16 mouse cellular contexts compared by ENCODE assay signal in the genomic region with DNA sequence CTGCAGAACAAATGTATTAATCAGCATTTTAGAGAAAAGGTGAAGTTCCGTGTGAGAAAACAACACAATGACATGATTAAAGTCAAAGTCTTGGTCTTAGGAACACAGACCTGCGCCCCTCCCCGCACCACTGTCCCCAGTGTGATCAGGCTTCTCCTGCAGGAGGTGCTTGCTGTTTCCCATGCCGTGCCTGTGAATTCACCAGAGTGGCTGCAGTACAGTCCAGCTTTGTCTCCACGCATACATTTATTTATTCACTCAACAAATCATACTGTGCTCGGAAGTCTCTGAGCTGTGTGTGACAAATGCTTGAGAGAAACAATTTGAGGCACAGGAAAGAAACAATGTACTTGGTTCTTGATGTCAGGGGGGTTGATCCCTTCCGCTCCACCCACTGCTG. TPM values are rescaled to one million over a fixed set of nuclear protein-coding genes. Genes with fewer than 3 reads are reported as not detected.
DNase-seq lines count a peak whose midpoint lies in the region; ATAC-seq lines count a peak whose summit lies in the region.
"Had no signal": no experiment of that assay in that cellular context is flagged by ENCODE, and none has a peak within 500 bp of the region (broad histone marks: within the 10 kb centered on the region; RNA-seq: fewer than 3 reads in every experiment).

No protein-coding gene starts in this region.

- peaks cover 11% of the 10 kb centered on the region for H3K4me1 ChIP-seq in heart, embryonic 13.5 days
- no peaks in the 10 kb centered on the region for H3K4me1 ChIP-seq in midbrain, embryonic 14.5 days (ENCODE audit: control insufficient read depth, insufficient read depth, low read length)
- H3K4me1 ChIP-seq in midbrain, embryonic 11.5 days (ENCODE audit: control insufficient read depth, insufficient read depth, low read length): peaks cover 2% of the 10 kb centered on the region
- peaks cover 7% of the 10 kb centered on the region; the same call in 1 of the 2 replicates for H3K4me1 ChIP-seq in neural tube, embryonic 15.5 days
- H3K4me1 ChIP-seq: forebrain, embryonic 15.5 days; limb, embryonic 10.5 days had no signal

- peak overlapping the region; percentile 64 for H3K4me2 ChIP-seq in heart, embryonic 13.5 days
- 0 out of 2 replicates have a peak overlapping the region, but pooled peaks have one; percentile 8 for H3K4me2 ChIP-seq in midbrain, embryonic 14.5 days (ENCODE audit: low read length)
- no peak overlapping the region for H3K4me2 ChIP-seq in midbrain, embryonic 11.5 days
- peak overlapping the region; percentile 30 for H3K4me2 ChIP-seq in neural tube, embryonic 15.5 days
- H3K4me2 ChIP-seq: forebrain, embryonic 15.5 days; liver, embryonic 11.5 days had no signal

- no peaks in the 10 kb centered on the region for H3K27me3 ChIP-seq in heart, embryonic 13.5 days (replicated peaks)
- no peaks in the 10 kb centered on the region for H3K27me3 ChIP-seq in midbrain, embryonic 14.5 days (ENCODE audit: control insufficient read depth, insufficient read depth, low read length)
- H3K27me3 ChIP-seq in midbrain, embryonic 11.5 days (ENCODE audit: control insufficient read depth, insufficient read depth, low read length): no peaks in the 10 kb centered on the region
- H3K27me3 ChIP-seq in neural tube, embryonic 15.5 days (replicated peaks): no peaks in the 10 kb centered on the region
- H3K27me3 ChIP-seq: forebrain, embryonic 15.5 days had no signal

- no peak overlapping the region for H3K27ac ChIP-seq in heart, embryonic 13.5 days (replicated peaks)
- H3K27ac ChIP-seq in midbrain, embryonic 14.5 days (replicated peaks; ENCODE audit: low read depth, low read length): no peak overlapping the region
- no peak overlapping the region for H3K27ac ChIP-seq in midbrain, embryonic 11.5 days (ENCODE audit: low read depth, low read length)
- H3K27ac ChIP-seq in neural tube, embryonic 15.5 days (replicated peaks): no peak overlapping the region
- H3K27ac ChIP-seq: forebrain, embryonic 15.5 days; layer of hippocampus, adult 2 months; limb, embryonic 10.5 days had no signal

- DNase-seq in embryo, embryonic 10.5 days (ENCODE audit: low spot score): peak; percentile 11
- DNase-seq in embryo, embryonic 10 days (ENCODE audit: low spot score): no peak
- no peak for DNase-seq in heart, adult 9 months (ENCODE audit: low spot score in 2 of 2)
- peak; percentile 14 for DNase-seq in midbrain, embryonic 14.5 days
- no peak for DNase-seq in midbrain, embryonic 11.5 days (ENCODE audit: low spot score, missing footprints)
- no peak for DNase-seq in B cell, adult 2 months
- DNase-seq: adrenal gland, adult 2 months; cerebellum, adult 9-11 months; thymus, postnatal 36 days had no signal

- H3K9me3 ChIP-seq in heart, embryonic 13.5 days: no peaks in the 10 kb centered on the region
- H3K9me3 ChIP-seq in midbrain, embryonic 14.5 days (ENCODE audit: control insufficient read depth, low read length): no peaks in the 10 kb centered on the region
- H3K9me3 ChIP-seq in midbrain, embryonic 11.5 days (ENCODE audit: control insufficient read depth, low read length): no peaks in the 10 kb centered on the region
- no peaks in the 10 kb centered on the region for H3K9me3 ChIP-seq in neural tube, embryonic 15.5 days (replicated peaks)
- H3K9me3 ChIP-seq: forebrain, embryonic 15.5 days; limb, embryonic 10.5 days had no signal

- no peak for ATAC-seq in heart, embryonic 13.5 days (ENCODE audit: extremely low read depth, insufficient number of reproducible peaks, low FRiP score, low TSS enrichment)
- ATAC-seq in midbrain, embryonic 14.5 days (ENCODE audit: low FRiP score, low TSS enrichment): no peak
- no peak for ATAC-seq in midbrain, embryonic 11.5 days (ENCODE audit: low FRiP score)
- peak; percentile 55; the same call in 1 of the 2 replicates for ATAC-seq in neural tube, embryonic 15.5 days (ENCODE audit: low FRiP score)
- ATAC-seq: forebrain, embryonic 15.5 days; intestine, postnatal 0 days had no signal

- H3K9ac ChIP-seq in heart, embryonic 13.5 days: peak overlapping the region; percentile 61
- H3K9ac ChIP-seq in midbrain, embryonic 14.5 days (replicated peaks; ENCODE audit: low read length): no peak overlapping the region
- no peak overlapping the region; the same call in 1 of the 2 replicates for H3K9ac ChIP-seq in midbrain, embryonic 11.5 days (ENCODE audit: low read length)
- no peak overlapping the region for H3K9ac ChIP-seq in neural tube, embryonic 15.5 days (replicated peaks)
- H3K9ac ChIP-seq: forebrain, embryonic 15.5 days had no signal

- H3K36me3 ChIP-seq in heart, embryonic 13.5 days: no peaks in the 10 kb centered on the region
- no peaks in the 10 kb centered on the region for H3K36me3 ChIP-seq in midbrain, embryonic 14.5 days (ENCODE audit: control insufficient read depth, insufficient read depth, low read length)
- no peaks in the 10 kb centered on the region for H3K36me3 ChIP-seq in midbrain, embryonic 11.5 days (ENCODE audit: control insufficient read depth, insufficient read depth, low read length)
- H3K36me3 ChIP-seq in neural tube, embryonic 15.5 days: no peaks in the 10 kb centered on the region
- H3K36me3 ChIP-seq: forebrain, embryonic 15.5 days; limb, embryonic 10.5 days had no signal

- 29% methylated on average over 7 of the region's 7 CpGs for WGBS in heart, embryonic 13.5 days
- 22% methylated on average over 7 of the region's 7 CpGs for WGBS in midbrain, embryonic 14.5 days
- 22% methylated on average over 7 of the region's 7 CpGs for WGBS in midbrain, embryonic 11.5 days
- 24% methylated on average over 7 of the region's 7 CpGs for WGBS in neural tube, embryonic 15.5 days

- peak overlapping the region; percentile 30 for H3K4me3 ChIP-seq in heart, embryonic 13.5 days
- H3K4me3 ChIP-seq in midbrain, embryonic 14.5 days (replicated peaks; ENCODE audit: low read depth, low read length): no peak overlapping the region
- H3K4me3 ChIP-seq in midbrain, embryonic 11.5 days (ENCODE audit: low read depth, low read length): no peak overlapping the region
- H3K4me3 ChIP-seq in neural tube, embryonic 15.5 days (replicated peaks): no peak overlapping the region
- H3K4me3 ChIP-seq: forebrain, embryonic 15.5 days; layer of hippocampus, adult 2 months; limb, embryonic 10.5 days had no signal

RNA-seq across cellular contexts. Expression of a gene that starts 21.4 kb away (rescaled TPM):
- 2.5 and 3.6 TPM in 2 replicates for polyA plus RNA-seq in heart, embryonic 13.5 days (2015; fragmentation: Nextera tagmentation; extraction: Ambion mirVana)
- 2.7 and 3.9 TPM in 2 replicates for polyA plus RNA-seq in midbrain, embryonic 14.5 days (2014; fragmentation: Nextera tagmentation; extraction: Ambion mirVana)
- polyA plus RNA-seq in midbrain, embryonic 11.5 days (2014; fragmentation: Nextera tagmentation; extraction: Ambion mirVana): 17.0 and 22.8 TPM in 2 replicates
- polyA plus RNA-seq in neural tube, embryonic 15.5 days (2015; fragmentation: Nextera tagmentation; extraction: Ambion mirVana): 3.6 and 4.2 TPM in 2 replicates
- polyA plus RNA-seq: adrenal gland, adult 2 months had no signal

RNA-seq across cellular contexts. Expression of a gene that starts 43.1 kb away (rescaled TPM):
- 12.9 and 16.1 TPM in 2 replicates for polyA plus RNA-seq in heart, embryonic 13.5 days (2015; fragmentation: Nextera tagmentation; extraction: Ambion mirVana)
- polyA plus RNA-seq in midbrain, embryonic 14.5 days (2014; fragmentation: Nextera tagmentation; extraction: Ambion mirVana): 3.5 and 5.3 TPM in 2 replicates
- polyA plus RNA-seq in midbrain, embryonic 11.5 days (2014; fragmentation: Nextera tagmentation; extraction: Ambion mirVana): 5.4 and 6.6 TPM in 2 replicates
- 4.3 and 14.8 TPM in 2 replicates for polyA plus RNA-seq in neural tube, embryonic 15.5 days (2015; fragmentation: Nextera tagmentation; extraction: Ambion mirVana)

RNA-seq across cellular contexts. Expression of a gene that starts 56.3 kb away (rescaled TPM):
- 16.3 and 16.6 TPM in 2 replicates for polyA plus RNA-seq in heart, embryonic 13.5 days (2015; fragmentation: Nextera tagmentation; extraction: Ambion mirVana)
- polyA plus RNA-seq in midbrain, embryonic 14.5 days (2014; fragmentation: Nextera tagmentation; extraction: Ambion mirVana): 28.5 and 34.2 TPM in 2 replicates
- 51.2 and 51.4 TPM in 2 replicates for polyA plus RNA-seq in midbrain, embryonic 11.5 days (2014; fragmentation: Nextera tagmentation; extraction: Ambion mirVana)
- 17.6 and 20.4 TPM in 2 replicates for polyA plus RNA-seq in neural tube, embryonic 15.5 days (2015; fragmentation: Nextera tagmentation; extraction: Ambion mirVana)

Comparison
In these comparisons a context has a peak if more than half of its experiments do, and no peak if none do; other contexts are left out.
1. DNase-seq: peak in embryo, embryonic 10.5 days (single experiment) and midbrain, embryonic 14.5 days (single experiment); none in embryo, embryonic 10 days (single experiment), heart, adult 9 months (0 of 2), midbrain, embryonic 11.5 days (single experiment) and B cell, adult 2 months (0 of 2).